Mouse (Mus musculus) embryonic fibroblast, embryonic 13.5 days (primary cell): ENCODE measurements at regions not wholly inside any gene's neighbourhood (a gene's known extent, or its start where the extent isn't known, plus 50 kb on each side); places are given as distances from the start of the nearest gene placed in this dataset.

Experiments
- CTCF ChIP-seq: IDR thresholded peaks from 2 replicates; pipeline ENCODE4 v1.5.1; 2011; ENCODE audit warnings: mild to moderate bottlenecking, control low read depth, low read length, moderate library complexity, borderline replicate concordance; ENCODE audit not compliant: insufficient read depth
- POLR2A ChIP-seq: IDR thresholded peaks from 2 replicates; pipeline ENCODE4 v1.6.1; 2011; ENCODE audit warnings: low read depth, mild to moderate bottlenecking, control low read depth, low read length, moderate library complexity

DNA sequence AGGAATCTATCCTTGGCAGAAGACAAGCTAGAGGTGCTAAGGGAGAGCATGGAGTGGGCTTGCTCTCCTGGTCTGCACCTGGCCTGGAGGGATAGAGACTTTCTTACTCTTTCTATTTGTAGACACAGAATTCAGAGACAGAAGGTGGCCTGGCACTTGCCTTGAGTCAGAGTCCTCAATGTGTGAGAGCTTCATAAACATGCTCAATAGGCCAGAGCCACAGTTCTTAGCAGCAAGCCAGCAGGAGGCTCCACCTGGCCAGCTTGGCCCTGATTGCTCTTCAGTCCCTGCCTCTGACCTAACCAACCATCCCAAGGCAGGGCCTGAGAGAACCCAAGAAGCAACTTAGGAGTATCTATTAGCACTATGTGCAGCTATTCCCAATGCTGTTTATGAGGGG, 103.9 kb upstream of the Cmc1 start:
- TF ChIP-seq CTCF (no peak), POLR2A (no peak)
